Mouse (Mus musculus) G1E (cell line): ENCODE results near the gene Scube2. TPM values are rescaled to one million over a fixed set of nuclear protein-coding genes. Genes with fewer than 3 reads are reported as not detected.
A peak's percentile ranks its signal among the peaks of the same experiment; 100 is the strongest.

Experiments used
- ATAC-seq: 2 replicates; pipeline ENCODE4 v1.8.0; 2016; ENCODE audit warnings: mild to moderate bottlenecking; ENCODE audit not compliant: insufficient number of reproducible peaks, poor library complexity, low FRiP score, severe bottlenecking; ENCODE audit errors: extremely low read depth
- DNase-seq: peaks from one replicate; pipeline ENCODE4 v3.0.0; 2012; ENCODE audit warnings: low spot score
- H3K27me3 ChIP-seq: 2 replicates; pipeline ENCODE4 v1.6.1; 2012; ENCODE audit warnings: mild to moderate bottlenecking, low read length, inconsistent platforms; ENCODE audit not compliant: insufficient read depth
- H3K36me3 ChIP-seq: replicated peaks from 2 replicates; pipeline ENCODE3; 2012; ENCODE audit warnings: mild to moderate bottlenecking, inconsistent platforms
- H3K4me1 ChIP-seq: 2 replicates; pipeline ENCODE4 v1.6.1; 2012; ENCODE audit warnings: low read depth, low read length, inconsistent platforms, mixed read lengths; ENCODE audit not compliant: insufficient read depth
- H3K4me3 ChIP-seq: 2 replicates; pipeline ENCODE4 v1.5.1; 2012; ENCODE audit warnings: low read depth, mild to moderate bottlenecking, inconsistent platforms, low read length, moderate library complexity, mixed read lengths
- H3K9me3 ChIP-seq: replicated peaks from 2 replicates; pipeline ENCODE4 v1.6.1; 2012; ENCODE audit warnings: inconsistent platforms
- CTCF ChIP-seq: IDR thresholded peaks from 2 replicates; pipeline ENCODE4 v1.5.1; 2012; ENCODE audit warnings: low read depth, low read length, inconsistent platforms, mixed read lengths
- GATA1 ChIP-seq: IDR thresholded peaks from 2 replicates; pipeline ENCODE4 v1.6.1; 2012; ENCODE audit warnings: borderline replicate concordance, low read length, inconsistent platforms, mixed read lengths
- GATA2 ChIP-seq: IDR thresholded peaks from 2 replicates; pipeline ENCODE4 v1.6.1; 2012; ENCODE audit warnings: low read depth, low read length, inconsistent platforms, borderline replicate concordance
- POLR2AphosphoS5 ChIP-seq: IDR thresholded peaks from 2 replicates; pipeline ENCODE4 v1.6.1; 2012; ENCODE audit warnings: low read depth, low read length, inconsistent platforms; ENCODE audit not compliant: insufficient replicate concordance
- TAL1 ChIP-seq: conservative IDR thresholded peaks from 2 replicates; pipeline ENCODE4 v1.6.1; 2012; ENCODE audit warnings: low read depth, low read length, inconsistent platforms, mixed read lengths
- polyA plus RNA-seq: library from polyadenylated mRNA; stranded (reverse); fragments of >175 nt; gene quantifications from 2 replicates; pipeline ENCODE4 v1.2.3, GENCODE M21; 2012
- total RNA-seq, 2 experiments: library from RNA; stranded (forward) in 1 of 2; stranded (reverse) in 1 of 2; fragments of 200-1000 nt in 1 of 2; fragments of >200 nt in 1 of 2; fragmentation: Nextera tagmentation in 1 of 2; gene quantifications; 2 replicates each; pipeline ENCODE4 v1.2.3; 2014 to 2017

The Scube2 gene
- total and polyA plus RNA-seq, 3 experiments: 0.20 to 11.1 (median 3.1) TPM

DNA sequence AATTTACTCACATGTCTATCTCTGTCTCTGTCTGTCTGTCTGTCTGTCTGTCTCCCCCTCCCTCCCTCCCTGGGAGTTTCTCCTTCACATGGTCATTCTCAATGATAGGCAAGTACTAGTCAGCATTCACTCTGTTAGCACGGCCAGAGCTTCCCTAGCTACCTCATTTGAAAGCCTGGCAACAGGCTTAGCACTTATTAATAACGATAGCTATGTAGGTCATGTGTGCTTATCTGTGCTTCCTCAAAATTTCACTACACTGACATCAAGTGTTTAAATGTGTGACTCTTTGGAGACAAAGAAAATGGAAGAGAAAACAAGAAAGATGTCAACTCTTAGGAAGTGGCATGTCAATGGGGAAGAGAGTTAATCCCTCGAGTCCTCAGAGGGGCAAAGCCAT lies 26.9 kb downstream of the Scube2 start:
- peaks cover 37% of the 10 kb centered on the region for H3K36me3 ChIP-seq
- DNase-seq (no peak), ATAC-seq (peak; percentile 46; the same call in 1 of the 2 replicates)
- TF ChIP-seq GATA1: no peak
- TF ChIP-seq CTCF: no peak
- no peak for TF ChIP-seq GATA2
- TF ChIP-seq TAL1: no peak
- no peak for TF ChIP-seq POLR2AphosphoS5
- no peaks in the 10 kb centered on the region for H3K27me3 ChIP-seq
- peaks cover 59% of the 10 kb centered on the region for H3K4me1 ChIP-seq
- no peaks in the 10 kb centered on the region for H3K9me3 ChIP-seq
- H3K4me3 ChIP-seq: no peak overlapping the region

- Histone ChIP-seq H3K27me3 (no peaks in the 10 kb centered on the region), H3K9me3 (no peaks in the 10 kb centered on the region), H3K36me3 (peaks cover 35% of the 10 kb centered on the region), H3K4me3 (no peak overlapping the region; the same call in 1 of the 2 replicates), H3K4me1 (peaks cover 49% of the 10 kb centered on the region)
- TF ChIP-seq CTCF (no peak), GATA2 (no peak), GATA1 (no peak), TAL1 (no peak), POLR2AphosphoS5 (no peak)
- no peak for DNase-seq
- no peak for ATAC-seq
These were observed 27.8 kb downstream of the Scube2 start for GRCm38 (mm10) chr7:109837651-109838050.

- Histone ChIP-seq H3K4me3 (no peak overlapping the region), H3K4me1 (peaks cover 39% of the 10 kb centered on the region), H3K36me3 (peaks cover 45% of the 10 kb centered on the region), H3K27me3 (no peaks in the 10 kb centered on the region), H3K9me3 (no peaks in the 10 kb centered on the region)
- no peak for DNase-seq
- TF ChIP-seq TAL1 (no peak), POLR2AphosphoS5 (no peak), CTCF (no peak), GATA2 (no peak), GATA1 (no peak)
- no peak for ATAC-seq
These were observed 30.6 kb downstream of the Scube2 start for GRCm38 (mm10) chr7:109834894-109835293.

DNA sequence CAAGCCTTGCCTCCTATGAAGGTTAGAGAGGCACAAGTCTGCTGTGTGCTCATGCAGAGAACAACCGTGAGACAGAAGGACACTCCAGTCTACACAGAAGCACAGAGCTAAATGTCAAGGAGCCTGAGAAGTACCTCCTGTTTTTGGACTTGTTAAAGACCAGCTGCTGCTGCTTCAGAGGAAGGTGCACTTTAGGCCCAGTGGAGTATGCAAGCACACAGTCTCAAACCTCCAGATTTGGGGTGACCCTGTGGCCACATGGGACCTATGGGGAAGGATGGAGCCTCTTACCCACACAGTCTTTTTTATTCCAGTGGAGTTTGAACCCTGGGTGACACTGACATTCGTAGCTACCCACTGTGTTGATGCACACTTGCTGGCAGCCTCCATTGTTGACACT lies 34.1 kb downstream of the Scube2 start:
- Histone ChIP-seq H3K36me3 (peaks cover 56% of the 10 kb centered on the region), H3K4me1 (peaks cover 12% of the 10 kb centered on the region), H3K27me3 (no peaks in the 10 kb centered on the region), H3K9me3 (no peaks in the 10 kb centered on the region), H3K4me3 (no peak overlapping the region)
- DNase-seq: no peak
- no peak for TF ChIP-seq POLR2AphosphoS5
- no peak for TF ChIP-seq TAL1
- no peak for TF ChIP-seq CTCF
- no peak for TF ChIP-seq GATA1
- no peak for TF ChIP-seq GATA2
- no peak for ATAC-seq

DNA sequence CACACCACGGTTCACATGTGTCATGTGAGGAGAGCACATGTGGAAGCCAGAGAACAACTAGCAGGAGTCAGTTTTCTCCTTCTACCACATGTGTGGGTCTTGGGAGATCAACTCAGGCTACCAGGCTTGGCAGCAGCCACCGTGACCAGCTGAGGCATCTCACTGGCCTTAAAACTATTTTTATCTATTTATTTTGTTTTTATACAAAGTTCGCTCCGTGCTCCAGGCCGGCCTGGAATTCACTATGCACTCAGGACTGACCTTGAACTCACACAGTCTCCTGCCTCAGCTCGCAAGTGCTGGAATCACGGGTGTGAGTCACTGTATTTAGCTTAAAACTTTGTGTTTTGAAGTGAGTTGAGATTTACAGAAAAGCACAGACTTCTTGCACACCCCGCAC lies 38.6 kb downstream of the Scube2 start:
- H3K9me3 ChIP-seq: no peaks in the 10 kb centered on the region
- TF ChIP-seq CTCF (no peak), TAL1 (no peak), GATA2 (no peak), GATA1 (no peak), POLR2AphosphoS5 (no peak)
- H3K4me3 ChIP-seq: no peak overlapping the region
- H3K36me3 ChIP-seq: peaks cover 77% of the 10 kb centered on the region
- DNase-seq: no peak
- peaks cover 3% of the 10 kb centered on the region; the same call in 1 of the 2 replicates for H3K27me3 ChIP-seq
- no peak for ATAC-seq
- H3K4me1 ChIP-seq: peaks cover 4% of the 10 kb centered on the region; the same call in 1 of the 2 replicates

GRCm38 (mm10) chr7:109825293-109825692 lies 40.2 kb downstream of the Scube2 start:
- Histone ChIP-seq H3K4me3 (no peak overlapping the region), H3K27me3 (peaks cover 3% of the 10 kb centered on the region; the same call in 1 of the 2 replicates), H3K9me3 (no peaks in the 10 kb centered on the region), H3K36me3 (peaks cover 71% of the 10 kb centered on the region), H3K4me1 (0 out of 2 replicates have a peak, but pooled peaks cover 2% of the 10 kb centered on the region)
- ATAC-seq (no peak), DNase-seq (no peak)
- no peak for TF ChIP-seq GATA1
- no peak for TF ChIP-seq POLR2AphosphoS5
- no peak for TF ChIP-seq CTCF
- TF ChIP-seq TAL1: no peak
- no peak for TF ChIP-seq GATA2

- Histone ChIP-seq H3K27me3 (no peaks in the 10 kb centered on the region), H3K4me3 (no peak overlapping the region), H3K4me1 (peaks cover 24% of the 10 kb centered on the region), H3K36me3 (peaks cover 49% of the 10 kb centered on the region), H3K9me3 (no peaks in the 10 kb centered on the region)
- TF ChIP-seq TAL1: peak; percentile 36; the same call in 1 of the 2 replicates
- no peak for TF ChIP-seq POLR2AphosphoS5
- ATAC-seq: peak; percentile 28; the same call in 1 of the 2 replicates
- DNase-seq: no peak
These were observed 46.9 kb downstream of the Scube2 start for GRCm38 (mm10) chr7:109818600-109818999.
